Mouse (Mus musculus): ENCODE results near the gene Gm49486. TPM values are rescaled to one million over a fixed set of nuclear protein-coding genes. Genes with fewer than 3 reads are reported as not detected.
A peak's percentile ranks its signal among the peaks of the same experiment; 100 is the strongest.

The Gm49486 gene
- total RNA-seq (2021): under 1 TPM; 0.94 to 0.98 TPM

GRCm38 (mm10) chr15:79229058-79229821, at the start of gene Gm49486, which contains the start of gene Pick1:
Gene Gm49486, plus strand, starts transcription at chr15:79229391.
Gene Pick1, plus strand, starts transcription at chr15:79229173.
- DNase-seq (ENCODE audit: extremely low spot score in 1 of 2, low spot score in 1 of 2): peak; percentile 78 to 88

DNA sequence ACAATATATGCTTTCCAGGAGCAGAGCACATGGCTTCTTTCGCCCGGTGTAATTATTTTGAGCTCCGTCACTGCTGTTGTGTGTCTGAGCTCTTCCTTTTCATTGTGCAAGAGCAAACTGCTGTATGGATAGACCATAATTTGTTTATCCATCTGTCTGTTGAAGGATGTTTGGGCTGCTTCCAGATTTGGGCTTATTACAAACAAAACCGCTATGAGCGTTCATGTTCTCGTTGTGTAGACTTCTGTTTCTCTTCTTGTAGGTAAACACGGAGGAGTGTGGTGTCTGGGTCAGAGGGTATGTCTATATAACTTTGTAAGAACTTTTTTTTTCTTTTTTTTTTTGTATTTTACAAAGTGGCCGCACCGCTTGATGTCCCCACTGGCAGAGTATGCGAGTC, 44.0 kb upstream of the Gm49486 start:
- DNase-seq (ENCODE audit: extremely low spot score in 1 of 2, low spot score in 1 of 2): no peak

DNA sequence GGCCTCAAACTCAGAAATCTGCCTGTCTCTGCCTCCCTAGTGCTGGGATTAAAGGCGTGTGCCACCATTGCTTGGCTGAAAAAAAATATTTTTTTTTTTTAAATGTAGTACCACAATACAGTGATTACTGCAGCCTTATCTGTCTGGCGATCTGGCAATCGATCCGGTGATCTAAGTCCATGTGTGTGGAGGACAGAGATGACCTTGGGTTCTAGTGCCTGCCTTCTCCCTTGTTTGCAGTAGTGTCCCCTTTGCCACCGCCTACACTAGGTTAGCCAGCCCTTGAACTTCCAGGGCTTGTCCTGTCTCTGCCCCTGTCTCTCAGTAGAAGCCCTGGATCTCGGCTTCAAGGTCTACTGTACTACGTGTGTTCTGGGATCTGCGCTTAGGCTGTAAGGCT, 41.4 kb upstream of the Gm49486 start:
- DNase-seq (ENCODE audit: extremely low spot score in 1 of 2, low spot score in 1 of 2): no peak

- no peak for DNase-seq (ENCODE audit: extremely low spot score in 1 of 2, low spot score in 1 of 2)
Measured at GRCm38 (mm10) chr15:79191426-79191825, 37.8 kb upstream of the Gm49486 start.

DNA sequence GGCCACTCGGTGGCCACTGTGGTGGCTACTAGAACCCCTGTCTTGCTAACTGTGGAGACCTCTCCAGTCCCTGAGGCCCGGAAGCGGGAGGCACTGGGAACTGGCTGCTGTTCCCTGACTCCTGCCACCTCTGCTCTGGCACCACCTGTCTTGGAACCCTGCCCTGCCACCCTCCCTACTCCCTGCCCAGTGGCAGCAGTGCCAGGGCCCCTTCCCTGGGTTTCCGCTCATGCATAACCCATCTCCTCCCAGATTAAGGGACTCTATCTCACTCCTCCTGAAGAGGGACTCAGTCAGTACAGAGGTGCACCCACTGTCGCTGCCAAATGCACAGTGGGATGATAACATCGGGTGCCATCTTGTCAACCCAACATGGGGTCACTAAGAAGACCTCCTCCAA, 36.7 kb upstream of the Gm49486 start:
- no peak for DNase-seq (ENCODE audit: extremely low spot score in 1 of 2, low spot score in 1 of 2)

DNA sequence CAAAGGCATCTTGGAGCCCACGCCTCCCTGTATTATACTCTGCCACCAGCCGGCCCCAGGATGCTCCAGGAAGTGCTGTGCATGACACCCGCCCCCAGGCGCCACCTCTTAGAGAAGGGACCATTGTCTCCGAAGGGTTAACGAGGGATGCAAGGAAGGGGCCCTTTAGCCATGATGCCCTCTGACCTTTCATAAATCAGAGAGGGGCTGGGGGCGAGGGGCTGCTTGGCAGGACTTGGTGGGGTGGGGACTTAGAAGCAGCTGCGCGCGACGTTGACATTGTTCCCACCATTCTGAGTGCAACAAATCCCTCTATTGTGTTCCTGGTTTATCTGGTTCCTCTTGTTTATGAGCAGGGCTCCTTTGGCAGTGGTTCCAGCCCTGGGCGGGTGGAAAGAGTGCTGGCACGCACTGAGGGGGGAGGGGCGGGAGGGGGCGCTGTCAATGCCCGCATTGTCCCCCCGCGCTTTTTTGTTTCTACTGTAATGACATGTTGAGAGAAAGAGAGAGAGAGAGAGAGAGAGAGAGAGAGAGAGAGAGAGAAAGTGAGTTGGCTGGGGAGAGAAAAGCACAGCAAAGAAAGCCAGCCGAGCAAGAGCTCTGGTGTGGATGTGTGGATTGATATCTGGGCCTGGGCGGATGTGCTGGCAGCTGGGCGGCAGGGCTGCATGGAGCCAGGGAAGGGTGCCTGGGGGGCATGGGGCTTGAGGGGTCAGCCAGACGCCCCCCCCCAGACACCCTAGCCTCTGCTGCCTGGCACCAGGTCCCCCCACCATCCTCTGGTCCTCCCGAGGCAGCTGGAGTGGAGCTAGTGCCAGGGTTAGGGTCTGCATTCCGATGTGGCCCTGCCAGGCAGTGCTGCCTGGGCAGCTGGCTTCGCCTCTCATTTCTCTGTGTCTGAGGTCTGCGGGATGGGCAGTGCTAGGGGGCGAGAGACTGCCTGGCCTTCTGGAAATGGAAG, 36.0 kb upstream of the Gm49486 start:
- DNase-seq (ENCODE audit: extremely low spot score in 1 of 2, low spot score in 1 of 2): peak in 1 of 2 experiments; percentile 44

DNA sequence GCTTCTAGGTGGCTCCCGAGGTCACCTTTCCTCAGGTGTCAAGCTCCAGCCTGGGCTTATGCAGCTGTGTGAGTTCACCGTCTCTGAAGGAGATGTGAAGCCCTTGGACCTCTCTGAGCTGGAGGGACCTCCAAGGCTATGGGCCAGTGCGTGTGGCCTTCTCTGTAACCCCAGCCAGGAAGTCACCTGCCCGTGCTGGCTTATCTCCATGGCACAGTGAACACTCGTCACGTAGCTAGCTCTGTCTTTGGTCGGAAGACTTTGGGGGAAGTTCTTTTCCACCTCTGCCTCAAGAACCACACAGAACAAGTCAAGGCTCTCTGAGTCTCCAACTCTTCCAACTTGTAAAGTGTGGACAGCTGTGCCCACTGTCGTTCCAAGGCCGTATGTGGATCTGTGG, 35.1 kb upstream of the Gm49486 start:
- DNase-seq (ENCODE audit: extremely low spot score in 1 of 2, low spot score in 1 of 2): no peak

- no peak for DNase-seq (ENCODE audit: extremely low spot score in 1 of 2, low spot score in 1 of 2)
Measured at GRCm38 (mm10) chr15:79194946-79195345, 34.2 kb upstream of the Gm49486 start.

- no peak for DNase-seq (ENCODE audit: extremely low spot score in 1 of 2, low spot score in 1 of 2)
Measured at GRCm38 (mm10) chr15:79195492-79195891, 33.7 kb upstream of the Gm49486 start.

- DNase-seq (ENCODE audit: extremely low spot score in 1 of 2, low spot score in 1 of 2): no peak
Measured at GRCm38 (mm10) chr15:79199390-79199976, 29.7 kb upstream of the Gm49486 start.

DNA sequence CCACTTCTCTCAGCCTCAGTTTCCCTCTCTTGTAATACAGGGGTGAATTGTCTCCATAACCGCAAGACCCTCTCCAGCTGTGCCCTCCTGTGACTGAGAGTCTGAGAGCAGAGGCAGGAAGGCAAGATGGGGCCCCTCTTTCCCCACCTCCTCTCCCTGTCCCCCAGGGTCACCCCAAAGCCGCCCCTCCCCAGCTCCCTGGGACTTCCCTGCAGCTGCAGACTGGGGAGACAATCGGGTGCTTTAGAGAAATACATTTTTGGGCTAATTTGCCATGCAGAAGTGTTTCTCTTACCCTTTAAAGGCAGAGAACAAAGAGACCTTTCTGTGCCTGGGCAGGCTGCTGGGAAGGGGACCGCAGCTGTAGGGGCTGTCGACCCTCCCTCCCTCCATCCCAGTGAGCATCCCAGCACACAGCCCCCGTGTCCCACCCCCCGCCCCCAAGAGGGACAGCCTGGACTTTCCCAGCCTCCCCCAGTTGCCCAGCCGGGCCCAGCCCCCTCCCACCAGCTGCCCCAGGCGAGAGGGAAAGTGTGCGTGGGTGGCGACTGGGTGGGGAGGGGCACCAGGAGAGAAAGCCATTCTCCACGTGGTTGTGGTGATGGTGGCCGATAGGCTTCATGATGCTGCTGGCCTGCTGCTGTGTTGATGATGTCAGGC, 27.6 kb upstream of the Gm49486 start:
- no peak for DNase-seq (ENCODE audit: extremely low spot score in 1 of 2, low spot score in 1 of 2)

- no peak for DNase-seq (ENCODE audit: extremely low spot score in 1 of 2, low spot score in 1 of 2)
Measured at GRCm38 (mm10) chr15:79202575-79202974, 26.6 kb upstream of the Gm49486 start.

DNA sequence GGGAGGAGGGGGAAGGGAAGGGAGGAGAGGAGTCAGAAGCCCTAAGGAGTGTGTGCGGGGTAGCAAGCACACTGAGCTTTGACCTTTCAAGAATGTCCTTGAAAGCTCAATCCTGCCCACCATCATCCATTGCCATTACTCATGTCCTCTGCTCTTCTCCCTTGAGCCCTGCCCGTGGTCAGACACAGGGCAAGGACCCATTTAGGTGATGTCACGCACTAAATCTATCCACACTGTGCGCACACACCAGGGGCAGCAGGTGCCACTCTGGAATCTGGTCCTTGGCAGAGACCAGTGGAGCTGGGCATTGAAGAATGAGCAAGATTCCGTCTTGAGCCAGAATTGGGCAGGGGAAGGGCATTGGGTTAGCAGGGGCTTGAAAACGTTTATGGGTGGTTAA, 21.0 kb upstream of the Gm49486 start:
- no peak for DNase-seq (ENCODE audit: extremely low spot score in 1 of 2, low spot score in 1 of 2)

GRCm38 (mm10) chr15:79208758-79209439, 20.3 kb upstream of the Gm49486 start:
- no peak for DNase-seq (ENCODE audit: extremely low spot score in 1 of 2, low spot score in 1 of 2)

DNA sequence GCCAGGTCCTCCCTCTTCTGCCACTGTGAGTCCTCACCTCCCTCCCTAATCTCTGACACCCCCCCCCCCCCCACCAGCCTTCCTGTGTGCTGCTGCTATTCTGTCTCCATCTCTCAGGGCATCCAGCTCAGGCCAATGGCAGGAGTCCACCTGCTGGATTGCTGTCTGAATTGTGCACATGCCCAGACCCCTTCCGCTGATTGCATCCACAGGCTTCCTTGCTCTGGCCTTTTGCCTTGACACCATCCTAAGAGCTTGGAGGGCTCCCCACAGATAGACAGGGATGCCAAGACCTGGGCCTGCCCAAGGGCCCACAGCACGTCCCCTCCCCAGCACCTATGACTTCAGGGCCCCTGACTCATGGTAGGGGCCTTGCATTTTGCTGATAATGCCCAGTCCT, 18.8 kb upstream of the Gm49486 start:
- DNase-seq (ENCODE audit: extremely low spot score in 1 of 2, low spot score in 1 of 2): no peak

DNA sequence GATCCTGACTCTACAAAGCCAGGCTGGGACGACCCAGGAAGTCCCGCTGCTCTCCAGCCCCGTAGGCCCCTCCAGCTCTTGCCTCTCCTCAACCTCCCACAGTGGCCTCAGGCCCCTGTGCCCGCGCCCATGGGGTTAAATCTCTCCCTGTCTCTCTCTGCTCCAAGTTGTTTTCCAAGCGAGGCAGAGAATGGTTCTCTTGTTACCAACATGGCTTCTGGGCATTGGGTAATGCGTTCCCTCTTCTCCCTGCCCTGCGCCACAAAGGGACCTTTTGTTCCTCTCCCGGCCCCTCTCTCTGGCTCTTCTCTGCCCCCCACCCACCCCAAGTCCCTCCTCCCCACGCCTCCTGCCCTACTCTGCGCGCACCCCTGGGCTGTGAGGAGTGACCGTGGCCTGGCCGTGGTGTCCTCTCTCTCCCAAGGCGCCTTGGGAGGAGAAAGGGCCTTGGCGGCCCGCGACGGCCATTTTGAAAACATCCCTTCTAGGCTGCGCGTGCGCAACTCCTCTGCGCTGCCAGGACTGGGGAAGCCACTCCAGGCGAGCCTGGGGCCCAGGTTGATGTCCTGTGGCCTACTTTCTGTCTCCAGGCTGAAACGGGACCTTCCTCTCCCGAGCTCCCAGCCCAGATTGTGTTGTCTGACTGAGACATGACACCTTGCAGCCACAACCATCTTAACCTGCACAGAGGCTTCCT, 16.3 kb upstream of the Gm49486 start:
- DNase-seq (ENCODE audit: extremely low spot score in 1 of 2, low spot score in 1 of 2): no peak

DNA sequence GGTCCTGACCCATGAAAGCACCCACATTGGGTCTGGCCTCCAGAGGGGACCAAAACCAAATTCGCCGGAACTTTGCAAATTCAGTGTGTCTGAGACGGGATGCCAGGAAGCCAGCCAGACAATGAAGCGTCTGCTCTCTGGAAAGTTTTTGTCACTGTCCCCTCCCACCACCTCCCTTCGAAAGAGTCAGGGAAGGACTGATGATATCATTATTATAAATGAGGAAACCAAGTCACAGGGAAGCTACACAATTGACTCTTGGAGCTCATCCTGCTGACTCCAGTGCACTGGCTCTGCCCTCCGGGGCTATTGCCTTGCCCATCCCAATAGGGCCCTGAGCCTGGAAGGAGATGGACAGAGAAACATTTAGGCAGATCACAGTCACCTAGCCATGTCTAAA, 15.6 kb upstream of the Gm49486 start:
- DNase-seq (ENCODE audit: extremely low spot score in 1 of 2, low spot score in 1 of 2): no peak

DNA sequence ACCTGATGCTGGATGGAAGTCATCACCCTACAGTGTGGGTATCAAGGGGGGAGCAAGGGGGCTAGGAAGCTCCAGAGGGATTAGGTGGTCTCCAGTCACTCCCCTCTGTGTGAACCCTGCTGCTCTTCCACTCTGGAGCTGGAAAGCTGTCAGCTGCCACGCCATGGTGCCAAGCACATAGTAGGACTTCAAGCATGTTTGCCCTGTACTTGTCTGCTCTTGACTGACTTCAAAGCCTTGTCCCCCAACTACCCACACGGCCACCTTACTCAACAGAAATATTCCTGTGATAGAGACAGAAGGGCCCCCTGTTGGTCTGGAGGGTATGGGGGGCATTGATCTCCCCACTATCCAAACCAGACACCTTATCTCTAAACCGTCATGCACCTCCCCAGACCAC, 13.0 kb upstream of the Gm49486 start:
- DNase-seq (ENCODE audit: extremely low spot score in 1 of 2, low spot score in 1 of 2): no peak

GRCm38 (mm10) chr15:79219572-79219971, 9.6 kb upstream of the Gm49486 start:
- no peak for DNase-seq (ENCODE audit: extremely low spot score in 1 of 2, low spot score in 1 of 2)
